Mouse (Mus musculus) kidney, adult 2 months (tissue): ENCODE measurements at regions not wholly inside any gene's neighbourhood (a gene's known extent, or its start where the extent isn't known, plus 50 kb on each side); places are given as distances from the start of the nearest gene placed in this dataset.

Experiments used
- DNase-seq: peaks from one replicate; pipeline ENCODE4 v3.0.0; 2021
- H3K27ac ChIP-seq: fragments of 200-500 bp; 2 replicates; pipeline ENCODE4 v1.5.1; 2012; ENCODE audit warnings: low read depth, low read length, control low read depth, inconsistent platforms; ENCODE audit not compliant: insufficient read depth
- H3K27me3 ChIP-seq: fragments of 200-500 bp; replicated peaks from 2 replicates; pipeline ENCODE4 v1.6.1; 2012; ENCODE audit warnings: mild to moderate bottlenecking, moderate library complexity, low read length, inconsistent platforms; ENCODE audit not compliant: control insufficient read depth, insufficient read depth
- H3K36me3 ChIP-seq: fragments of 200-500 bp; 2 replicates; pipeline ENCODE4 v1.6.1; 2012; ENCODE audit warnings: mild to moderate bottlenecking, moderate library complexity, low read length, inconsistent platforms; ENCODE audit not compliant: control insufficient read depth, insufficient read depth
- H3K4me1 ChIP-seq: fragments of 200-500 bp; 2 replicates; pipeline ENCODE4 v1.6.1; 2011; ENCODE audit warnings: low read length; ENCODE audit not compliant: control insufficient read depth, insufficient read depth
- H3K4me3 ChIP-seq: fragments of 200-500 bp; 2 replicates; pipeline ENCODE4 v1.5.1; 2011; ENCODE audit warnings: mild to moderate bottlenecking, low read depth, low read length, control low read depth; ENCODE audit not compliant: insufficient read depth
- CTCF ChIP-seq: fragments of 200-500 bp; conservative IDR thresholded peaks from 2 replicates; pipeline ENCODE4 v1.5.1; 2011; ENCODE audit warnings: low read depth, mild to moderate bottlenecking, control low read depth, low read length, moderate library complexity, mixed read lengths; ENCODE audit not compliant: insufficient read depth, insufficient read length
- POLR2A ChIP-seq: fragments of 200-500 bp; IDR thresholded peaks from one replicate; pipeline ENCODE4 v1.6.1; 2011; ENCODE audit warnings: low read depth, low read length, control low read depth
- WGBS: fragments of 180-500 bp; shearing (Covaris S2); methylation state at CpG from one replicate; pipeline ENCODE4 v1.1.7; 2018; 5-methylcytosine and 5-hydroxymethylcytosine counted together

DNA sequence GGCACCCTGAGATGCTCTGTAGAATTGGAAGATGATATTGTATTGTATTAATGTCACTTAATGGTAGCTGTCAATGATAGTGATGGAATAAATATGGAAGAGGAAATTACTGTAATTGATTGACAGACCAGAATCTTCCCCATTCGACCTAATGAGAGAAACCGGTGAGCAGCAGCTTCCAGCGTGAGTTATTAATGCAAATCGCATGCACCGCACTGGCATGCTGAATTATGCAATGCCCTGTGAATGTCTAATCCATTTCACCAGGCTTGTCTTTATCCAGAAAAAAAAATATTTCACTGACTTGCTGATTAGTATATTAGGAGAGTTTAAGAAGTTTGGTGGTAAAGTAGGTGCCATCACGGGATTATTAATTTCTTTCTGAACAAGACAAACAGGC, 384.2 kb upstream of the Jarid2 start:
- 54% methylated on average over 6 of the region's 6 CpGs for WGBS
- peak; percentile 59 for DNase-seq
- Histone ChIP-seq H3K27me3 (no peaks in the 10 kb centered on the region), H3K36me3 (no peaks in the 10 kb centered on the region), H3K4me1 (no peaks in the 10 kb centered on the region; the same call in 1 of the 2 replicates), H3K4me3 (no peak overlapping the region), H3K27ac (no peak overlapping the region)
- TF ChIP-seq CTCF = no peak
- TF ChIP-seq POLR2A = no peak

DNA sequence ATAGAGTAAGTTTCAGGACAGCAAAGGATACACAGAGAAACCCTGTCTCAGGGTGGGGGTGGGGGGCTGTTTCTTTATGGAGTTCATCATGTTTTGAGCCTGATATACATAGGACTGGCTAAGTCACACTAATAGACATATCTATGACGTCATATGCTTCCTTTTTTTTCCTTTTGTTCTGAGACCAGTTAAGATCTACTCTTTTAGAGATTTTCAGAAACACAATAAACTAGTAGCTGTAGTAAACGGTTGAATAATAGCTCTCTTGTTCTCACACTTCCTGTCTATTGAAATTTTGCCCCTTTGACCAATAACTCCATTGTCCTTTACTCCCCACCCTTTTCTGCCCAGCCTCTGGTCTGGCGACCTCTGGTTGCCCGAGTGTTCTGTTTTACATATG, 382.6 kb upstream of the Jarid2 start:
- no peaks in the 10 kb centered on the region for H3K36me3 ChIP-seq
- no peak for TF ChIP-seq POLR2A
- TF ChIP-seq CTCF = no peak
- no peaks in the 10 kb centered on the region for H3K27me3 ChIP-seq
- H3K4me3 ChIP-seq = no peak overlapping the region
- DNase-seq = no peak
- H3K27ac ChIP-seq = no peak overlapping the region
- H3K4me1 ChIP-seq = no peaks in the 10 kb centered on the region; the same call in 1 of the 2 replicates
- 72% methylated on average over 4 of the region's 4 CpGs for WGBS

- Histone ChIP-seq H3K27me3 (no peaks in the 10 kb centered on the region), H3K4me1 (no peaks in the 10 kb centered on the region; the same call in 1 of the 2 replicates), H3K4me3 (no peak overlapping the region), H3K36me3 (no peaks in the 10 kb centered on the region), H3K27ac (peak overlapping the region; percentile 35; the same call in 1 of the 2 replicates)
- TF ChIP-seq CTCF = no peak
- no peak for TF ChIP-seq POLR2A
- DNase-seq = peak; percentile 65
- 53% methylated on average over 9 of the region's 9 CpGs for WGBS
Observed at GRCm38 (mm10) chr13:44347662-44348061, 381.6 kb upstream of the Jarid2 start.

- peak; percentile 74 for DNase-seq
- 7% methylated on average over 9 of the region's 9 CpGs for WGBS
- TF ChIP-seq CTCF (no peak), POLR2A (no peak)
- Histone ChIP-seq H3K4me3 (0 out of 2 replicates have a peak overlapping the region, but pooled peaks have one; percentile 11), H3K27ac (no peak overlapping the region), H3K4me1 (peaks cover 7% of the 10 kb centered on the region; the same call in 1 of the 2 replicates), H3K36me3 (no peaks in the 10 kb centered on the region), H3K27me3 (no peaks in the 10 kb centered on the region)
Observed at GRCm38 (mm10) chr13:44353899-44354298, 375.4 kb upstream of the Jarid2 start.

DNA sequence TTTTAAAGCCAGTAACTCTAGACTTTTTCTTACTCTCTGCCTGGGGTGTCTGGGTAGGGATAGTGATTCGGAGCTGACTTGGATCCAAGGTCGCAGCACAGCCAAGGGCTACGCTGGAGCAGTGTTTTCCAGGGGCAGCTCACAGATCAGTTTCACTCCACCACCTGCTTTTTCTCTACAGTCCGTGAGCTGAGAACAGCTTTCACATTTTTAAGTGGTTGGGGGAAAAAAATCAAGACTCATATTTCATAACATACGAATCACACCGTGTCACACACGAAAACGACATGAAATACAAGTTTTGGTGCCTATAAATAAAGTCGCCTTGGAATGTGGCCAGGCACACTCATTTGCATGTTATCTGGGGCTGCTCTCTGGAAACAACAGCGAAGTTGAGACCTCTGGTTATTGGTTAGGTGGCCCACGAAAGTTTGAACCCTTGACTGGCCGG, 373.5 kb upstream of the Jarid2 start:
- Histone ChIP-seq H3K27me3 (no peaks in the 10 kb centered on the region), H3K4me1 (peaks cover 7% of the 10 kb centered on the region; the same call in 1 of the 2 replicates), H3K4me3 (no peak overlapping the region), H3K27ac (no peak overlapping the region), H3K36me3 (no peaks in the 10 kb centered on the region)
- DNase-seq = no peak
- WGBS = 41% methylated on average over 12 of the region's 12 CpGs
- no peak for TF ChIP-seq POLR2A
- no peak for TF ChIP-seq CTCF

- no peak overlapping the region for H3K4me3 ChIP-seq
- TF ChIP-seq POLR2A (no peak), CTCF (no peak)
- H3K4me1 ChIP-seq = peaks cover 7% of the 10 kb centered on the region; the same call in 1 of the 2 replicates
- 65% methylated on average over 11 of the region's 11 CpGs for WGBS
- no peaks in the 10 kb centered on the region for H3K36me3 ChIP-seq
- no peak for DNase-seq
- no peak overlapping the region for H3K27ac ChIP-seq
- H3K27me3 ChIP-seq = no peaks in the 10 kb centered on the region
Observed at GRCm38 (mm10) chr13:44356981-44357380, 372.3 kb upstream of the Jarid2 start.

GRCm38 (mm10) chr13:44359344-44359743, 369.9 kb upstream of the Jarid2 start:
- WGBS = 50% methylated on average over 7 of the region's 7 CpGs
- peaks cover under 1% of the 10 kb centered on the region; the same call in 1 of the 2 replicates for H3K4me1 ChIP-seq
- DNase-seq = no peak
- no peaks in the 10 kb centered on the region for H3K36me3 ChIP-seq
- H3K27me3 ChIP-seq = no peaks in the 10 kb centered on the region
- H3K27ac ChIP-seq = no peak overlapping the region
- H3K4me3 ChIP-seq = no peak overlapping the region
- no peak for TF ChIP-seq CTCF
- no peak for TF ChIP-seq POLR2A
